Mouse (Mus musculus) adrenal gland, postnatal 25 days (tissue): Measurements from ENCODE around the gene Sumo1. TPM values are rescaled to one million over a fixed set of nuclear protein-coding genes. Genes with fewer than 3 reads are reported as not detected.
"Not testable (repeated sequence)": the region's sequence is repeated elsewhere in the genome, so short reads cannot be mapped to it uniquely, and the experiment has no call there.

Experiments used
- DNase-seq: peaks from one replicate; pipeline ENCODE4 v3.0.0; 2021; ENCODE audit warnings: mixed read lengths
- total RNA-seq: library from RNA; stranded (reverse); gene quantifications from 2 replicates; pipeline ENCODE4 v1.2.3, GENCODE M21; 2021

Sumo1 gene
- total RNA-seq, 1 experiment from 2014 or later: 162 TPM

- DNase-seq: no peak
Observed at GRCm38 (mm10) chr1:59636349-59636748, 34.3 kb downstream of the Sumo1 start.

GRCm38 (mm10) chr1:59633056-59633455 is 37.6 kb downstream of the Sumo1 start:
- no peak for DNase-seq

GRCm38 (mm10) chr1:59631986-59632659 is 38.5 kb downstream of the Sumo1 start:
- DNase-seq: no peak

- not testable (repeated sequence) for DNase-seq
Observed at GRCm38 (mm10) chr1:59630356-59630755, 40.3 kb downstream of the Sumo1 start.

GRCm38 (mm10) chr1:59629194-59629593 is 41.4 kb downstream of the Sumo1 start:
- DNase-seq: no peak

- DNase-seq: peak; percentile 49
Observed at GRCm38 (mm10) chr1:59625410-59625809, 45.2 kb downstream of the Sumo1 start.

- DNase-seq: peak; percentile 71
Observed at GRCm38 (mm10) chr1:59623325-59624017, 47.2 kb downstream of the Sumo1 start.

- DNase-seq: no peak
Observed at GRCm38 (mm10) chr1:59619201-59619600, 51.4 kb downstream of the Sumo1 start.

GRCm38 (mm10) chr1:59615021-59615420 is 55.6 kb downstream of the Sumo1 start:
- no peak for DNase-seq

GRCm38 (mm10) chr1:59613795-59614194 is 56.8 kb downstream of the Sumo1 start:
- peak; percentile 66 for DNase-seq

GRCm38 (mm10) chr1:59610929-59611328 is 59.7 kb downstream of the Sumo1 start:
- no peak for DNase-seq

GRCm38 (mm10) chr1:59609896-59610295 is 60.7 kb downstream of the Sumo1 start:
- DNase-seq: peak; percentile 57

- no peak for DNase-seq
Observed at GRCm38 (mm10) chr1:59609458-59609857, 61.2 kb downstream of the Sumo1 start.

- no peak for DNase-seq
Observed at GRCm38 (mm10) chr1:59608920-59609319, 61.7 kb downstream of the Sumo1 start.

GRCm38 (mm10) chr1:59608125-59608762 is 62.4 kb downstream of the Sumo1 start:
- DNase-seq: no peak

GRCm38 (mm10) chr1:59607071-59607470 is 63.6 kb downstream of the Sumo1 start:
- no peak for DNase-seq

- no peak for DNase-seq
Observed at GRCm38 (mm10) chr1:59606479-59606878, 64.2 kb downstream of the Sumo1 start.

GRCm38 (mm10) chr1:59603893-59604292 is 66.7 kb downstream of the Sumo1 start:
- DNase-seq: no peak

- DNase-seq: no peak
Observed at GRCm38 (mm10) chr1:59603417-59603712, 67.3 kb downstream of the Sumo1 start.

GRCm38 (mm10) chr1:59602531-59603416 is 67.9 kb downstream of the Sumo1 start:
- DNase-seq: no peak

GRCm38 (mm10) chr1:59595609-59596008 is 75.0 kb downstream of the Sumo1 start:
- no peak for DNase-seq

GRCm38 (mm10) chr1:59594586-59595266 is 75.9 kb downstream of the Sumo1 start:
- no peak for DNase-seq
